Mouse (Mus musculus) gastrocnemius, postnatal 4 days (tissue): ENCODE measurements at regions not wholly inside any gene's neighbourhood (a gene's known extent, or its start where the extent isn't known, plus 50 kb on each side); places are given as distances from the start of the nearest gene placed in this dataset.

Source experiments
- DNase-seq, 2 experiments: peaks; one replicate each; pipeline ENCODE4 v3.0.0; 2021 to 2022; ENCODE audit warnings: low spot score in 2 of 2, mixed read lengths in 2 of 2

DNA sequence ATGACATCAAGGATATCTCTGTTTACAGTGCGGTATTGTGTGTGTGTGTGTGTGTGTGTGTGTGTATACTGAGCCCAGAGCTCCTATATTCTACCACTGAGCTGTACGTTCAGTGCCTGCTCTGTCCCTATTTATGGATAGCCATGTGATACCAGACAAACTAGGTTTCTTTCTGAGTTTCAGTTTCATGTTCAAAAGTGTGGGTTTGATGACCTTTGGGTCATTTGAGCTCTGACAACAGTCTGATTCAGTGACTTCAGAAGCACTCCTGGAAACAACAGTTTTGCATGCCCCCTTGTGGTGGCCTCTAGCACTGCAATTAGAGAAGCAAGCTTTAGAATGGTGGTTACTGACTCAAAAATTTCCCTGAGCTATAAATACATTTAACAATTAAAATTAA lies 50.9 kb upstream of the Tent2 start:
- DNase-seq: peak; percentile 69 to 78

DNA sequence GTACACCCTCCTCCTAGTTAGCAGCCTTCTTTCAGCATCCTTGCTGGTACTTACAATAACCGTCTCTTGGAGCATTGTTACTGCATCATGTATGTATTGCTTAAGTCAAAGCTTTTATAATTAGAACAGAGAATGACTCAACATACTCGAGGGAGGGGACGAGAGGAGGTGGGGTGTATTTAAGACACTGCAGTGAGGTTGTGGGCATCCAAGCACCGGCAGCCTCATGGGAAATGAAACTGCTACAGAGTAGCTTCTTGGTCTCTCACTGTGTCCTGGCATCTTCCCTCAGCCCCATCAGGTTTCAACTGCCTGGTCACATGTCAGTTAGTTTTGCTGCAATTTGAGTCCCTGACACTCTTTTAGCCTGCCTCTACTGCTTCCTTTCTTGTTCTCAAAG lies 50.7 kb upstream of the Homer1 start:
- no peak for DNase-seq
